In the genomic region with DNA sequence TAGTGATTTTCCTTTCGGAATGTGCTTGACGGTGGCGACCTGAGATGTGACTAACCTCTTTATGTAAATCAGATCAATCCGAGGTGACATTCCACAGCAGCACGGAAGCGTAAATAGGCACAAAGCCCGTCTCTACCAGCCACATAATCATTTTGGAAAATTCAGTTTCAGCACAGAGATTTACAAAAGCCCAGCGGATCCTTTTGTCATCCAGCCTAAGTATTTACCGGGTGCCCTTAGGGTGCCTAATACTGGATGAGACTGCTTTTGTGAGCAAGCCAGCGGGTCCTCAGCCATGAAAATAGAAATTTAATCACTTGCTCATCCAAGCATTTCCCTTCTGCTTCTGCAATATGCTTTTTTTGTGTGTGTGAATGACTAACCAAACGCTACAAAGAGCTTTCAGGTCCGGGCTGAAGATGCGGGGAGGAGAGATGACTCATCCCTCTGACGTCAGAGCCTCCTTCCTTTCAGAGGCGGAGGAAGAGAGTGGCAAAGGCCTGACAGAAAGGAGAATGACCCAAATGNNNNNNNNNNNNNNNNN, we compare ENCODE assay signal across 8 mouse cellular contexts.
DNase-seq lines count a peak whose midpoint lies in the region; ATAC-seq lines count a peak whose summit lies in the region.

No protein-coding gene starts in this region.

- DNase-seq in ovary, adult 18-20 months (ENCODE audit: low spot score): peak; percentile 25
- no peak for DNase-seq in ovary, postnatal 10 days (ENCODE audit: low spot score)
- DNase-seq in cerebellum, postnatal 14 days: peak; percentile 77 to 86
- peak; percentile 35 for DNase-seq in gastrocnemius, adult 18-20 months (ENCODE audit: low spot score)
- DNase-seq in left cerebral cortex, adult 8-10 months (ENCODE audit: low spot score in 2 of 2): peak; percentile 43 to 80
- peak; percentile 66 to 82 for DNase-seq in right cerebral cortex, postnatal 36 days (ENCODE audit: low spot score in 2 of 2)

- H3K27me3 ChIP-seq in megakaryocyte, embryonic 14.5 days (replicated peaks): no peaks in the 10 kb centered on the region

- H3K36me3 ChIP-seq in megakaryocyte, embryonic 14.5 days (replicated peaks; ENCODE audit: low read length): no peaks in the 10 kb centered on the region

- no peaks in the 10 kb centered on the region; the same call in 1 of the 2 replicates for H3K9me3 ChIP-seq in megakaryocyte, embryonic 14.5 days

- peak; percentile 99 for ATAC-seq in inflammation-experienced regulatory T-cells, adult 6 months

- H3K4me3 ChIP-seq in megakaryocyte, embryonic 14.5 days (replicated peaks): peak overlapping the region; percentile 74

- H3K4me1 ChIP-seq in megakaryocyte, embryonic 14.5 days: peaks cover 7% of the 10 kb centered on the region
